Mouse (Mus musculus): Measurements from ENCODE around the gene Kcnq5. TPM values are rescaled to one million over a fixed set of nuclear protein-coding genes. Genes with fewer than 3 reads are reported as not detected.

Kcnq5 gene
- polyA plus RNA-seq (2012; rRNA removed): 0.07 and 0.17 TPM in 2 replicates

- H3K36me3 ChIP-seq (ENCODE audit: control insufficient read depth, insufficient read depth, low read length): no peaks in the 10 kb centered on the region
- no peak within 1 kb of the TSS for H3K27ac ChIP-seq (ENCODE audit: control insufficient read depth, insufficient read depth, low read depth, low read length)
- no peaks in the 10 kb centered on the region for H3K27me3 ChIP-seq (ENCODE audit: control insufficient read depth, insufficient read depth, low read length)
- peaks cover 16% of the 10 kb centered on the region for H3K4me1 ChIP-seq (ENCODE audit: control insufficient read depth, insufficient read depth, low read length)
- TF ChIP-seq CTCF (IDR thresholded peaks at IDR 0.05; ENCODE audit: control insufficient read depth, insufficient read depth, insufficient replicate concordance, low read depth, low read length) (no peak), POLR2A (IDR thresholded peaks at IDR 0.05; ENCODE audit: control insufficient read depth, low read depth, low read length) (no peak)
- H3K4me3 ChIP-seq (ENCODE audit: control insufficient read depth, low read depth, low read length): peak within 1 kb of the TSS; percentile 40
Observed at GRCm38 (mm10) chr1:21961251-21962082, at the start of gene Kcnq5. Gene Kcnq5 (minus strand): TSS chr1:21961942.

- no peak overlapping the region for H3K4me3 ChIP-seq (ENCODE audit: control insufficient read depth, low read depth, low read length)
- TF ChIP-seq POLR2A (IDR thresholded peaks at IDR 0.05; ENCODE audit: control insufficient read depth, low read depth, low read length) (no peak), CTCF (IDR thresholded peaks at IDR 0.05; ENCODE audit: control insufficient read depth, insufficient read depth, insufficient replicate concordance, low read depth, low read length) (no peak)
- H3K36me3 ChIP-seq (ENCODE audit: control insufficient read depth, insufficient read depth, low read length): no peaks in the 10 kb centered on the region
- H3K27ac ChIP-seq (ENCODE audit: control insufficient read depth, insufficient read depth, low read depth, low read length): no peak overlapping the region
- no peaks in the 10 kb centered on the region for H3K27me3 ChIP-seq (ENCODE audit: control insufficient read depth, insufficient read depth, low read length)
- no peaks in the 10 kb centered on the region for H3K4me1 ChIP-seq (ENCODE audit: control insufficient read depth, insufficient read depth, low read length)
Observed at GRCm38 (mm10) chr1:21979755-21980154, 18.0 kb upstream of the Kcnq5 start.

- no peaks in the 10 kb centered on the region for H3K27me3 ChIP-seq (ENCODE audit: control insufficient read depth, insufficient read depth, low read length)
- no peak for TF ChIP-seq CTCF (IDR thresholded peaks at IDR 0.05; ENCODE audit: control insufficient read depth, insufficient read depth, insufficient replicate concordance, low read depth, low read length)
- no peak for TF ChIP-seq POLR2A (IDR thresholded peaks at IDR 0.05; ENCODE audit: control insufficient read depth, low read depth, low read length)
- H3K4me3 ChIP-seq (ENCODE audit: control insufficient read depth, low read depth, low read length): no peak overlapping the region
- H3K27ac ChIP-seq (ENCODE audit: control insufficient read depth, insufficient read depth, low read depth, low read length): no peak overlapping the region
- H3K4me1 ChIP-seq (ENCODE audit: control insufficient read depth, insufficient read depth, low read length): no peaks in the 10 kb centered on the region
- no peaks in the 10 kb centered on the region for H3K36me3 ChIP-seq (ENCODE audit: control insufficient read depth, insufficient read depth, low read length)
Observed at GRCm38 (mm10) chr1:21979292-21979691, 17.6 kb upstream of the Kcnq5 start.

GRCm38 (mm10) chr1:21974040-21974439 lies 12.3 kb upstream of the Kcnq5 start:
- H3K4me3 ChIP-seq (ENCODE audit: control insufficient read depth, low read depth, low read length): no peak overlapping the region
- no peak overlapping the region for H3K27ac ChIP-seq (ENCODE audit: control insufficient read depth, insufficient read depth, low read depth, low read length)
- no peaks in the 10 kb centered on the region for H3K36me3 ChIP-seq (ENCODE audit: control insufficient read depth, insufficient read depth, low read length)
- no peak for TF ChIP-seq CTCF (IDR thresholded peaks at IDR 0.05; ENCODE audit: control insufficient read depth, insufficient read depth, insufficient replicate concordance, low read depth, low read length)
- TF ChIP-seq POLR2A (IDR thresholded peaks at IDR 0.05; ENCODE audit: control insufficient read depth, low read depth, low read length): no peak
- no peaks in the 10 kb centered on the region for H3K27me3 ChIP-seq (ENCODE audit: control insufficient read depth, insufficient read depth, low read length)
- H3K4me1 ChIP-seq (ENCODE audit: control insufficient read depth, insufficient read depth, low read length): no peaks in the 10 kb centered on the region

- H3K27ac ChIP-seq (ENCODE audit: control insufficient read depth, insufficient read depth, low read depth, low read length): no peak overlapping the region
- no peaks in the 10 kb centered on the region for H3K36me3 ChIP-seq (ENCODE audit: control insufficient read depth, insufficient read depth, low read length)
- no peak overlapping the region for H3K4me3 ChIP-seq (ENCODE audit: control insufficient read depth, low read depth, low read length)
- no peaks in the 10 kb centered on the region for H3K27me3 ChIP-seq (ENCODE audit: control insufficient read depth, insufficient read depth, low read length)
- peaks cover under 1% of the 10 kb centered on the region for H3K4me1 ChIP-seq (ENCODE audit: control insufficient read depth, insufficient read depth, low read length)
- TF ChIP-seq CTCF (IDR thresholded peaks at IDR 0.05; ENCODE audit: control insufficient read depth, insufficient read depth, insufficient replicate concordance, low read depth, low read length) (no peak), POLR2A (IDR thresholded peaks at IDR 0.05; ENCODE audit: control insufficient read depth, low read depth, low read length) (no peak)
Observed at GRCm38 (mm10) chr1:21967139-21967538, 5.4 kb upstream of the Kcnq5 start.

GRCm38 (mm10) chr1:21962896-21963864 lies 1.4 kb upstream of the Kcnq5 start:
- Histone ChIP-seq H3K4me3 (ENCODE audit: control insufficient read depth, low read depth, low read length) (no peak overlapping the region), H3K36me3 (ENCODE audit: control insufficient read depth, insufficient read depth, low read length) (no peaks in the 10 kb centered on the region), H3K27me3 (ENCODE audit: control insufficient read depth, insufficient read depth, low read length) (no peaks in the 10 kb centered on the region), H3K27ac (ENCODE audit: control insufficient read depth, insufficient read depth, low read depth, low read length) (no peak overlapping the region), H3K4me1 (ENCODE audit: control insufficient read depth, insufficient read depth, low read length) (peaks cover 16% of the 10 kb centered on the region)
- TF ChIP-seq CTCF (IDR thresholded peaks at IDR 0.05; ENCODE audit: control insufficient read depth, insufficient read depth, insufficient replicate concordance, low read depth, low read length): no peak
- no peak for TF ChIP-seq POLR2A (IDR thresholded peaks at IDR 0.05; ENCODE audit: control insufficient read depth, low read depth, low read length)

- Histone ChIP-seq H3K27ac (ENCODE audit: control insufficient read depth, insufficient read depth, low read depth, low read length) (no peak overlapping the region), H3K4me3 (ENCODE audit: control insufficient read depth, low read depth, low read length) (peak overlapping the region; percentile 40), H3K4me1 (ENCODE audit: control insufficient read depth, insufficient read depth, low read length) (peaks cover 16% of the 10 kb centered on the region), H3K36me3 (ENCODE audit: control insufficient read depth, insufficient read depth, low read length) (no peaks in the 10 kb centered on the region), H3K27me3 (ENCODE audit: control insufficient read depth, insufficient read depth, low read length) (no peaks in the 10 kb centered on the region)
- no peak for TF ChIP-seq POLR2A (IDR thresholded peaks at IDR 0.05; ENCODE audit: control insufficient read depth, low read depth, low read length)
- TF ChIP-seq CTCF (IDR thresholded peaks at IDR 0.05; ENCODE audit: control insufficient read depth, insufficient read depth, insufficient replicate concordance, low read depth, low read length): no peak
Observed at GRCm38 (mm10) chr1:21962083-21962471, 335 bp upstream of the Kcnq5 start.
